Mouse (Mus musculus) lung, postnatal 0 days (tissue): ENCODE measurements around the gene Gpr180. TPM values are rescaled to one million over a fixed set of nuclear protein-coding genes. Genes with fewer than 3 reads are reported as not detected.

ENCODE experiments used
- ATAC-seq: fragments of 200-750 bp; cut with Nextera tagmentation; 2 replicates; pipeline ENCODE4 v1.8.0; 2017; ENCODE audit warnings: moderate library complexity
- DNase-seq: peaks from one replicate; pipeline ENCODE4 v3.0.0-alpha.2; 2016; ENCODE audit warnings: low spot score
- H3K27ac ChIP-seq: fragments of 300-500 bp; sonication (generic); 2 replicates; pipeline ENCODE4 v1.5.1; 2014; ENCODE audit warnings: antibody characterized with exemption, mild to moderate bottlenecking, low read length, mixed read lengths
- H3K27me3 ChIP-seq: fragments of 300-500 bp; sonication (generic); replicated peaks from 2 replicates; pipeline ENCODE4 v1.6.1; 2014; ENCODE audit warnings: low read length, mixed read lengths; ENCODE audit not compliant: insufficient read depth
- H3K36me3 ChIP-seq: fragments of 300-500 bp; sonication (generic); 2 replicates; pipeline ENCODE4 v1.6.1; 2014; ENCODE audit warnings: low read length, mixed read lengths; ENCODE audit not compliant: insufficient read depth
- H3K4me1 ChIP-seq: fragments of 300-500 bp; sonication (generic); 2 replicates; pipeline ENCODE4 v1.6.1; 2014; ENCODE audit warnings: antibody characterized with exemption, low read depth, low read length, mixed read lengths; ENCODE audit not compliant: insufficient read depth
- H3K4me2 ChIP-seq: fragments of 300-500 bp; sonication (generic); replicated peaks from 2 replicates; pipeline ENCODE4 v1.6.1; 2014; ENCODE audit warnings: low read depth, mild to moderate bottlenecking, low read length, moderate library complexity, mixed read lengths
- H3K4me3 ChIP-seq: fragments of 300-500 bp; sonication (generic); 2 replicates; pipeline ENCODE4 v1.5.1; 2014; ENCODE audit warnings: low read depth, low read length
- H3K9ac ChIP-seq: fragments of 300-500 bp; sonication (generic); replicated peaks from 2 replicates; pipeline ENCODE4 v1.6.1; 2014; ENCODE audit warnings: low read depth, mild to moderate bottlenecking
- H3K9me3 ChIP-seq: fragments of 300-500 bp; sonication (generic); 2 replicates; pipeline ENCODE4 v1.6.1; 2016; ENCODE audit warnings: low read length, mixed read lengths
- CTCF ChIP-seq: IDR thresholded peaks from 2 replicates; pipeline ENCODE4 v1.5.1; 2016; ENCODE audit warnings: antibody characterized with exemption, mild to moderate bottlenecking
- EP300 ChIP-seq: IDR thresholded peaks from 2 replicates; pipeline ENCODE4 v1.6.1; 2016; ENCODE audit warnings: antibody characterized with exemption, mild to moderate bottlenecking, control low read depth
- WGBS: fragments of 180-500 bp; shearing (Covaris S2); extraction: QIAGEN DNeasy Blood & Tissue Kit; methylation state at CpG from one replicate; pipeline ENCODE4 v1.1.7; 2014; 5-methylcytosine and 5-hydroxymethylcytosine counted together
- polyA plus RNA-seq: library from polyadenylated mRNA; unstranded; fragments of >200 nt; fragmentation: Nextera tagmentation; extraction: Ambion mirVana; gene quantifications from 2 replicates; pipeline ENCODE4 v1.2.1, GENCODE M21; 2015

The Gpr180 gene
- polyA plus RNA-seq, 1 experiment from 2014 or later = 50.9 TPM

GRCm38 (mm10) chr14:118203031-118203430 is 66.1 kb downstream of the Gpr180 start:
- TF ChIP-seq CTCF (peak; percentile 42), EP300 (no peak)
- ATAC-seq = no peak

GRCm38 (mm10) chr14:118207347-118207746 is 70.4 kb downstream of the Gpr180 start:
- Histone ChIP-seq H3K36me3 (no peaks in the 10 kb centered on the region), H3K9me3 (no peaks in the 10 kb centered on the region), H3K27me3 (no peaks in the 10 kb centered on the region; the same call in 1 of the 2 replicates), H3K27ac (no peak overlapping the region), H3K4me1 (no peaks in the 10 kb centered on the region), H3K4me2 (no peak overlapping the region), H3K4me3 (no peak overlapping the region), H3K9ac (no peak overlapping the region)
- no peak for TF ChIP-seq EP300
- no peak for TF ChIP-seq CTCF
- DNase-seq = no peak
- WGBS = 72% methylated on average over 3 of the region's 3 CpGs
- ATAC-seq = no peak

More at GRCm38 (mm10) chr14:118203031-118203430, 66.1 kb downstream of the Gpr180 start:
- no peaks in the 10 kb centered on the region for H3K4me1 ChIP-seq
- 82% methylated on average over 6 of the region's 7 CpGs for WGBS
- H3K9me3 ChIP-seq = no peaks in the 10 kb centered on the region
- no peak overlapping the region for H3K27ac ChIP-seq
- H3K9ac ChIP-seq = no peak overlapping the region
- no peaks in the 10 kb centered on the region for H3K27me3 ChIP-seq
- no peak for DNase-seq
- no peak overlapping the region for H3K4me3 ChIP-seq
- H3K4me2 ChIP-seq = no peak overlapping the region
- no peaks in the 10 kb centered on the region for H3K36me3 ChIP-seq

GRCm38 (mm10) chr14:118209642-118210041 is 72.7 kb downstream of the Gpr180 start:
- Histone ChIP-seq H3K4me1 (no peaks in the 10 kb centered on the region), H3K4me3 (no peak overlapping the region), H3K27ac (no peak overlapping the region), H3K9me3 (no peaks in the 10 kb centered on the region), H3K4me2 (no peak overlapping the region), H3K9ac (no peak overlapping the region), H3K27me3 (no peaks in the 10 kb centered on the region; the same call in 1 of the 2 replicates), H3K36me3 (no peaks in the 10 kb centered on the region)
- DNase-seq (peak; percentile 62), ATAC-seq (no peak)
- TF ChIP-seq CTCF (peak; percentile 68), EP300 (no peak)
- WGBS = 10% methylated on average over 5 of the region's 5 CpGs

- Histone ChIP-seq H3K4me3 (no peak overlapping the region), H3K36me3 (no peaks in the 10 kb centered on the region), H3K9ac (no peak overlapping the region), H3K4me1 (no peaks in the 10 kb centered on the region), H3K27me3 (no peaks in the 10 kb centered on the region; the same call in 1 of the 2 replicates), H3K27ac (no peak overlapping the region), H3K4me2 (no peak overlapping the region), H3K9me3 (no peaks in the 10 kb centered on the region)
- DNase-seq (no peak), ATAC-seq (no peak)
- no peak for TF ChIP-seq EP300
- TF ChIP-seq CTCF = no peak
- 77% methylated on average over 15 of the region's 15 CpGs for WGBS
These were observed 75.3 kb downstream of the Gpr180 start for GRCm38 (mm10) chr14:118212188-118212804.

Other genes with a start within 250 kb of the Gpr180 start
- 0.24 and 0.39 TPM in 2 replicates for gene Dct, start 84.9 kb upstream of the Gpr180 start, polyA plus RNA-seq
- gene Tgds, start 4.4 kb upstream of the Gpr180 start, polyA plus RNA-seq = 26.6 and 28.0 TPM in 2 replicates
- 0.11 and 0.14 TPM in 2 replicates for gene Sox21, start 99.9 kb downstream of the Gpr180 start, polyA plus RNA-seq
- gene Gm9376, start 129.8 kb downstream of the Gpr180 start, polyA plus RNA-seq = not detected in 2 replicates